Comparison of ENCODE assay signal across 24 mouse cellular contexts in genomic region chr2:169702725-169703486, GRCm38 (mm10).
DNase-seq lines count a peak whose midpoint lies in the region; ATAC-seq and TF ChIP-seq lines count a peak whose summit lies in the region.
"Had no signal": no experiment of that assay in that cellular context is flagged by ENCODE, and none has a peak within 500 bp of the region (broad histone marks: within the 10 kb centered on the region; RNA-seq: fewer than 3 reads in every experiment).

No protein-coding gene starts in this region.

- peaks cover 31% of the 10 kb centered on the region for H3K4me1 ChIP-seq in kidney, embryonic 15.5 days
- H3K4me1 ChIP-seq in neural tube, embryonic 15.5 days, result peaks cover 11% of the 10 kb centered on the region; the same call in 1 of the 2 replicates
- H3K4me1 ChIP-seq in lung, adult 2 months (ENCODE audit: control insufficient read depth, insufficient read depth, low read length), result peaks cover 6% of the 10 kb centered on the region
- H3K4me1 ChIP-seq: forebrain, embryonic 13.5 days had no signal

- intact Hi-C loops in gastrocnemius, postnatal 36 days (cut with DNase I), result no loop called here

- no peak for TF ChIP-seq POLR2A in lung, adult 2 months (IDR thresholded peaks at IDR 0.05; ENCODE audit: borderline replicate concordance, extremely low read depth, low read depth, low read length)

- H3K27ac ChIP-seq in kidney, embryonic 15.5 days, result peak overlapping the region; percentile 65
- H3K27ac ChIP-seq in neural tube, embryonic 15.5 days (replicated peaks), result no peak overlapping the region
- H3K27ac ChIP-seq: embryonic facial prominence, embryonic 12.5 days; forebrain, embryonic 13.5 days; hindbrain, embryonic 14.5 days; intestine, embryonic 15.5 days; liver, embryonic 13.5 days had no signal

- TF ChIP-seq CTCF in lung, adult 2 months (IDR thresholded peaks at IDR 0.05; ENCODE audit: insufficient read depth, low read length), result no peak

- no peaks in the 10 kb centered on the region for H3K36me3 ChIP-seq in kidney, embryonic 15.5 days
- H3K36me3 ChIP-seq in neural tube, embryonic 15.5 days, result no peaks in the 10 kb centered on the region
- H3K36me3 ChIP-seq: embryonic facial prominence, embryonic 12.5 days; intestine, embryonic 15.5 days; liver, embryonic 13.5 days had no signal

- WGBS in kidney, embryonic 15.5 days, result 19% methylated on average over 15 of the region's 15 CpGs
- 48% methylated on average over 15 of the region's 15 CpGs for WGBS in neural tube, embryonic 15.5 days
- WGBS in lung, adult 2 months, result 59% methylated on average over 15 of the region's 15 CpGs

- H3K4me2 ChIP-seq in kidney, embryonic 15.5 days, result no peak overlapping the region
- no peak overlapping the region for H3K4me2 ChIP-seq in neural tube, embryonic 15.5 days
- H3K4me2 ChIP-seq: embryonic facial prominence, embryonic 12.5 days; forebrain, embryonic 13.5 days; heart, embryonic 11.5 days; hindbrain, embryonic 14.5 days; intestine, embryonic 15.5 days; liver, embryonic 13.5 days had no signal

- H3K9ac ChIP-seq in kidney, embryonic 15.5 days, result no peak overlapping the region
- H3K9ac ChIP-seq in neural tube, embryonic 15.5 days (replicated peaks), result no peak overlapping the region
- H3K9ac ChIP-seq: embryonic facial prominence, embryonic 12.5 days; forebrain, embryonic 13.5 days; hindbrain, embryonic 14.5 days; intestine, embryonic 15.5 days; liver, embryonic 13.5 days had no signal

- H3K9me3 ChIP-seq in kidney, embryonic 15.5 days (replicated peaks), result no peaks in the 10 kb centered on the region
- no peaks in the 10 kb centered on the region for H3K9me3 ChIP-seq in neural tube, embryonic 15.5 days (replicated peaks)
- H3K9me3 ChIP-seq: embryonic facial prominence, embryonic 12.5 days; forebrain, embryonic 13.5 days; intestine, embryonic 15.5 days; liver, embryonic 13.5 days had no signal

- no peak for DNase-seq in kidney, adult 11 months
- peak; percentile 60 for DNase-seq in ZHBTc4 (ENCODE audit: low read depth, low spot score)
- peak; percentile 51 for DNase-seq in forelimb bud, embryonic 11.5 days (ENCODE audit: low read depth, low spot score)
- no peak for DNase-seq in gastrocnemius, postnatal 36 days
- DNase-seq in lung, adult 2 months, result no peak
- DNase-seq: adrenal gland, adult 8-10 months; cerebellum, adult 9-11 months; gastrocnemius, postnatal 25 days; heart, postnatal 10 days; kidney, postnatal 36 days; left cerebral cortex, postnatal 4 days; liver, embryonic 13.5 days; midbrain, embryonic 14.5 days; thymus, postnatal 36 days had no signal

- no peaks in the 10 kb centered on the region for H3K27me3 ChIP-seq in kidney, embryonic 15.5 days
- no peaks in the 10 kb centered on the region for H3K27me3 ChIP-seq in neural tube, embryonic 15.5 days (replicated peaks)
- H3K27me3 ChIP-seq: embryonic facial prominence, embryonic 12.5 days; forebrain, embryonic 13.5 days; intestine, embryonic 15.5 days; liver, embryonic 13.5 days had no signal

- H3K4me3 ChIP-seq in kidney, embryonic 15.5 days (replicated peaks), result no peak overlapping the region
- no peak overlapping the region for H3K4me3 ChIP-seq in neural tube, embryonic 15.5 days (replicated peaks)
- no peak overlapping the region for H3K4me3 ChIP-seq in lung, adult 2 months (replicated peaks; ENCODE audit: extremely low read depth, low read depth, low read length)
- H3K4me3 ChIP-seq: embryonic facial prominence, embryonic 12.5 days; erythroblast, embryonic 14.5 days; forebrain, embryonic 13.5 days; intestine, embryonic 15.5 days; liver, embryonic 13.5 days; myocyte had no signal

- ATAC-seq in kidney, embryonic 15.5 days (replicated peaks; ENCODE audit: low FRiP score), result peak; percentile 74
- peak; percentile 38; the same call in 1 of the 2 replicates for ATAC-seq in megakaryocyte, adult 5-6 weeks (ENCODE audit: poor library complexity, severe bottlenecking)
- no peak for ATAC-seq in neural tube, embryonic 15.5 days (ENCODE audit: low FRiP score)
- ATAC-seq: forebrain, embryonic 13.5 days; intestine, embryonic 15.5 days had no signal

Comparison
In these comparisons a context has a peak if more than half of its experiments do, and no peak if none do; other contexts are left out.
1. DNase-seq: peak in ZHBTc4 (single experiment) and forelimb bud, embryonic 11.5 days (single experiment); none in kidney, adult 11 months (single experiment), gastrocnemius, postnatal 36 days (0 of 2) and lung, adult 2 months (single experiment).